Mouse (Mus musculus) spleen, postnatal 4 days (tissue): ENCODE data around the gene Tmem115.
A peak's percentile ranks its signal among the peaks of the same experiment; 100 is the strongest.
"Not testable (repeated sequence)": the region's sequence is repeated elsewhere in the genome, so short reads cannot be mapped to it uniquely, and the experiment has no call there.

ENCODE experiments used
- DNase-seq, 2 experiments: peaks; one replicate each; pipeline ENCODE4 v3.0.0; 2022; ENCODE audit warnings: low spot score in 2 of 2

The Tmem115 gene

DNA sequence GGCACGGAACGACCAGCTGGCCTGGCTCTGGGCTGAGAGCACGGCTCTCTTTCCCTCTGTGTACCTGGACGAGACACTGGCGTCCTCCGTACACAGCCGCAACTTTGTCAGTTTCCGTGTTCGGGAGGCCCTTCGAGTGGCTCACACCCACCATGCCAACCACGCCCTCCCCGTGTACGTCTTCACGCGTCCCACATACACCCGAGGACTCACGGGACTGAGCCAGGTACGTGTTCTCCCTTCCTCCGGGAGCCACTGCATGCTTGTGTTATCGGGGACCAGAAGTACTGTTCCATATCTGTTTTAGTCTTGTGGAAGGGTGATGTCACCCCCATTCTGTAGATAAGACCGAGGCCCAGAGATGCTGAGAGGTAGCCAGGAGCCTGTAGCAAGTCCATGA, 37.1 kb downstream of the Tmem115 start:
- DNase-seq, result no peak

DNA sequence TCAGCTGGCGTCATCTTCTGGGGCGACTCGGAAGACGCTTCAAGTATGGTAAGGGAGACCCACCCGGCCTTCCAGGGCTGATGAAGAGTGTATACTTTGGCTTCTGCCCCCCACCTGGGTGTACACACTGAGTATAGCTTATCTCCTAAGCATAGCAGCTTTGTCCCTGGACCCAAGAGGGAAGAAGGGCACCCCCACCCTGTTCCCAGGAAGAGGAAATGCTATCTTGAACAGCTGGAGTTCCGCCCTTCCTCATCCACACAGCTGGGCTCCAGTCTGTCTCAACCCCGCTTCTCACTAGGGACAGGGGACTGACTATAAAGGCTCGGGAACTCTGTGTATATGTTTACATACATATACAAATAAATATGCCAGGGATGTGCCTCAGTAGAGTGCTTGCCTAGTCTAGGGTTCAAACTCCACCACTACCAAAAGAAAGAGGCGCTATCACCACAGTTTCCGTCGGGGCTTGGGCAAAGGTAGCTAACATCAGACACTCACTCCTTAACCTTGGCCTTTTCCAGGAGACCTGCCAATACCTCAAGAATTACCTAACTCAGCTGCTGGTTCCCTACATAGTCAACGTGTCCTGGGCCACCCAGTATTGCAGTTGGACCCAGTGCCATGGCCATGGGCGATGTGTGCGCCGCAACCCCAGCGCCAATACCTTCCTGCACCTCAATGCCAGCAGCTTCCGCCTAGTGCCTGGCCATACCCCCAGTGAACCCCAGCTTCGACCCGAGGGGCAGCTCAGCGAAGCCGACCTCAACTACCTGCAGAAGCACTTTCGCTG, 38.0 kb downstream of the Tmem115 start:
- no peak for DNase-seq

DNA sequence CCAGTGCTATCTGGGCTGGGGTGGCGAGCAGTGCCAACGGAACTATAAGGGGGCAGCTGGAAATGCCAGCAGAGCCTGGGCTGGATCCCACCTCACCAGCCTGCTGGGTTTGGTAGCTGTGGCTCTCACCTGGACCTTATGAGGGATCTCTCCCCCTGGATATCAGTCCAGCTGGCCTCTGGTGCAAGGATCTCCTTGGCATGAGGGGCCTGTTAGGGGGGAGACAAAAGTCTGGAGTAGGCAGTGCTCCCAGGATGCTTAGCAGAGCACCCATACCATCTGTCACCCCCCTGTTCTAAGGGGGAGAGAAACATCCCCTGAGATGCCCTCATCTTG, 38.5 kb downstream of the Tmem115 start:
- no peak for DNase-seq

DNA sequence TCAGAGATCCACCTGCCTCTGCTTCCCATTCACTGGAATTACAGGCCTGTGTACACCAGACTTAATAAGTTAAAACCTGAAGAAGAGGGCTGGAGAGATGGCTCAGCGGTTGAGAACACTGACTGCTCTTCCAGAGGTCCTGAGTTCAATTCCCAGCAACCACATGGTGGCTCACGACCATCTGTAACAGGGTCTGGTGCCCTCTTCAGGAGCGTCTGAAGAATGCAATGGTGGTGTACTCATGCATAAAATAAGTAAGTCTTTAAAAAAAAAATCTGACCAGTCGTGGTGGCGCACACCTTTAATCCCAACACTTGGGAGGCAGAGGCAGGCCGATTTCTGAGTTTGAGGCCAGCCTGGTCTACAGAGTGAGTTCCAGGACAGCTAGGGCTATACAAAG, 40.0 kb downstream of the Tmem115 start:
- DNase-seq, result not testable (repeated sequence)

DNA sequence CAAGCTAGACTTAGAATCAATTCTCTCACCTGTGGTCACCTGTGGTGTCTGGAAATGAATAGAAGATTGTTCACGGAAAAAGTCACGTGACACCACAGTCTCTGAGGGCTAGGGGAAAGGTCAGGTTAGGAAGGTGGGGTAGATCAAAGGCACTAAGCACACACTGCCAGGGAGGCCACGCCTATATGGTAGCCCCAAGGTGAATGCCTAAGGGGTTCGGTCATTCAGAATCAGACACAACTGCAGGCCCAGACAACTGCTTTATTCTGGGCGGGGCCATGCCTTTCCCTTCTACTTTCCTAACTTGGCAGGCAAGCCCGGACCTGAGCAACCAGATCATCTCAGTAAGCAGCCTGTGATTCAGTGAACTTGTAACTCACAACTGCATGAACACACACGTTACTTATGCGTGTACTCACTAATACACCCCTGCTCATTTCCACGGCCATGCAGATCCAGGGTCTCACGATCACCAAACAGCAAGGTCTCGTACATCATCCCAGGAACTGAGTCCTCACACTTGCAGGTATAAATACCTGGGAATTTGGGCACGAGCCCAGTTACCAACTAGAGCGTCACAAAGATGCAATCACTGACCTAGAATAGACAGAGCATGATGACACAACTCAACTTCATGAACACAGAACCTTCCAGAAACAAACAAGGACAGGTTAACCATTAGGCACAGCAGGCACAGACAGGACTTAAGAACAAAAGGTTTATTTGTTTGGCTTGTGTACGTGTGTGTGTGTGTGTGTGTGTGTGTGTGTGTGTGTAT, 42.0 kb downstream of the Tmem115 start:
- no peak for DNase-seq

DNA sequence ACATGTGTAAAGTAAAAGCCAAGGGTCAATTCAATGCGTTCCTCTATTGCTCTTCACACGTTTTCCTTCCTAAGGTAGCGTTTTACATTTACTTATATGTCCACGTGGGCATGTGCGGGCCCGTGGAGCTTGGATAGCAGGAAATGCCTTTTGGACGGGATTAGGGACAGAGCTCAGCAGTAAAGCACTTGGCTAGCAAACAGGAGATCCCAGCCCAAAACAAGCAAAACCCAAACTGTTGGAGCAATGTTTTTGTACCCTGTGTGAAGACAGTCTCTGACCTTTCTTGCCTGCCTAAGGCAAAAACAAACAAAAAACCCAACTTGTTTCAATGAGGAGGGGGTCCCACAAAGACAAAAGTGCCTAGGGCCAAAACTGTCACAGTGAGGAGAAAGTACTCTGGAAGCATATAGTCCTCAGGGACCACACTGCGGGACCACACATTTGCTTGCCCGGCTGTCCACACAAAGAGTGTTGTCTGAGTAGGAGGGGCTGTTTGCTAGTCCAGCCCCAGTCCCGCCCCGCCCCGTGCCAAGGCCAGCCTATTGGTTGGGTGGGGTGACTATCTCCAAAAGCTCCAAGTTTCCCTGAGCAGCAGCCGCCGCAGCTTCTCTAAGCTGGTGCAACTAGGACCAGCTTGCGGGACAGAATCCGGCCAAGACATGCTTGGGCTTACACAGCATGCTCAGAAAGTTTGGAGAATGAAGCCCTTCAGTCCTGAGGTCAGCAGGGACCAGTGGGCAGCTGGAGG, 42.8 kb downstream of the Tmem115 start, which contains the start of gene Hyal1:
TSS of gene Hyal1 (plus strand) at position 571 of the 751 bp plus-strand sequence.
- DNase-seq, result peak; percentile 84 to 89

DNA sequence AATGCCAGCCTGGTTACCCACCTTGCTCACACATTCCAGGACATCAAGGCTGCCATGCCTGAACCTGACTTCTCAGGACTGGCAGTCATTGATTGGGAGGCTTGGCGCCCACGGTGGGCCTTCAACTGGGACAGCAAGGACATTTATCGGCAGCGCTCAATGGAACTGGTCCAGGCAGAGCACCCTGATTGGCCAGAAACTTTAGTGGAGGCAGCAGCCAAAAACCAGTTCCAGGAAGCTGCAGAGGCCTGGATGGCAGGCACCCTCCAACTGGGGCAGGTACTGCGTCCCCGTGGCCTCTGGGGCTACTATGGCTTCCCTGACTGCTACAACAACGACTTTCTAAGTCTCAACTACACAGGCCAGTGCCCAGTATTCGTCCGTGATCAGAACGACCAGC, 44.1 kb downstream of the Tmem115 start:
- no peak for DNase-seq

DNA sequence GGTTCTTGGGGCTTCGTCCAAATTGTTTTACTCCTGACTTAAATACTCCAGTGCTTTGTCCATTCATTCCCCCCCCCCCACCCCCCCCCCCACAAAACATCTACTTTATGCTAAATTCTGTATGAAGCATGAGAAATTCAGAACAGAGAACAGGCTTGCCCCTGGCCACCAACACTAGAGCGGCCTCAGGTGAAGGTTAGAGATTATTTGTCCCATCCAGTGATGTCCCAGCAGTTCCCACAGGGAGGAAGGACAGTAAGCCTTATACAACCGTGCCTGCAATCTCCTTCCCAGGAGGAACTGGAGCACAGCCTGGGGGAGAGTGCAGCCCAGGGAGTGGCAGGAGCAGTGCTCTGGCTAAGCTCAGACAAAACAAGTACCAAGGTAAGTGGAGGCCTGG, 44.8 kb downstream of the Tmem115 start, which contains the start of gene Naa80:
TSS of gene Naa80 (plus strand) at position 301 of the 400 bp plus-strand sequence.
- no peak for DNase-seq

DNA sequence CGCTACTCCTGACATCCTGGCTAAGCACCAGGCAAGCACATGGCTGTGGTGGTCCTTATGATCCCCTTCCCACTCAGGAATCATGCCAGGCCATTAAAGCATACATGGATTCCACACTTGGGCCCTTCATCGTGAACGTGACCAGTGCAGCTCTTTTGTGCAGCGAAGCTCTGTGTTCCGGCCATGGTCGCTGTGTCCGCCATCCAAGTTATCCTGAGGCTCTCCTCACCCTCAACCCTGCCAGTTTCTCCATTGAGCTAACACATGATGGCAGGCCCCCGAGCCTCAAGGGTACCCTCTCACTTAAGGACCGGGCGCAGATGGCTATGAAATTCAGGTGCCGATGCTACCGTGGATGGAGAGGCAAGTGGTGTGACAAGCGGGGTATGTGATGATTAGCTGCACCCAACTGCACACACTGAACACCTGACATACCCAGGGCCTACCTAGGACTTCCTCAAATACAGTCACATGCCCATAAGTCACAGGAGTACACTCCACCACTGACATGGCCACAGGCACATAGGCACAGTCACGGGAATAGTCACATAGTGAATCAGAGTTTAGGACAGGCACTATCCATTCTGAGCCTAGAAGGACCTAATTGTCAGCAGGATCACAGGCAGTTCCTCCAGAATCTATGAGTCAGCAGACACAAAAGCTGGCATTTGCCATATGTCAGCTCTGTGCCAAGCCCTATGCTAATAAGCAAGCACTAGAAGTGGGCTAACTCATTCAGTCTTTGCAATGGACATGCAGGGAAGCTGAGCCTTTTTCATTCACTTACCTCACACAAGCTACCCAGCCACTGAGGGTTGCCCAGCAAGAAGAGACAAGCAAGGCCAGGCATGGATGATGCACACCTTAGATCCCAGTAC, 45.5 kb downstream of the Tmem115 start:
- no peak for DNase-seq

DNA sequence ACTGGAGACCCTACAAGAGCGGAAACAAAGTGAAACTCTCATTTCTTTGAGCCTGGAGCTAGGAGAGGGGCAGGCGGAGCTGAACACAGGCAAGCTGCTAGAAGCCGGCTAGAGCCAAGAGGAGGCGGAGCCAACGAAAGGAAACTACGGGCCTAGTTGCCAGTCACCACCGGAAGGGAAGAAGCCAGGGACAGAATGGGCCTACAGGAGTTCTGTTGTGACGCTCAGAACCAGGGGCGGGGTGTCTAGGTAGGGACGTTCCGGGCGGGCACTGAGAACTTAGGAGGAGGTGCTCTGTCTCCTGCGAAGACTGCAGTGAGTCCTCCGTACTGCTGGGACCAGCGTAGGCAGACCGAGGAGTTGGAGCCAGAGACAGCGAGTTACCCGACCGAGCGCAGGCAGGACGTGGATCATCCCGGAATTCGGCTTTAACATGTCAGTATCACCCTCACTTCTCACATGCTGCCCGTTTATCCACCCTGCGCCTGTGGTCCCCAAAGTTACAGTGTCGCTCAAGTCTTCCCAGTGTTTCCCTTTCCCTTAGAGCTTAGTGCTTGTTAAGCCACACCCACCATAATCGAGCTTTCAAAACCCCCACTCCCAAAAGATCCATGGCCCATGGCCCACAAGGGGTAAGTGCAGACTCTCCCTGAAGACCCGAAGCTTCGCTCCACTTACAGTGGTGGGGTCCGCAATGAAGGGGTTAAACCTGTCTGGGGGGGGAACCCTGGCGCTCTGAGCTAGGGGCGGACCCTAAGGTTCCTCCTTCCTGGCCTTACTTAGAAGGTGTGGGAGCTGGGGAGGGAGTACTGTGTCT, 47.0 kb downstream of the Tmem115 start, which contains the start of gene Hyal3:
TSS of gene Hyal3 (plus strand) at position 318 of the 817 bp plus-strand sequence.
- DNase-seq, result peak; percentile 85 to 88

DNA sequence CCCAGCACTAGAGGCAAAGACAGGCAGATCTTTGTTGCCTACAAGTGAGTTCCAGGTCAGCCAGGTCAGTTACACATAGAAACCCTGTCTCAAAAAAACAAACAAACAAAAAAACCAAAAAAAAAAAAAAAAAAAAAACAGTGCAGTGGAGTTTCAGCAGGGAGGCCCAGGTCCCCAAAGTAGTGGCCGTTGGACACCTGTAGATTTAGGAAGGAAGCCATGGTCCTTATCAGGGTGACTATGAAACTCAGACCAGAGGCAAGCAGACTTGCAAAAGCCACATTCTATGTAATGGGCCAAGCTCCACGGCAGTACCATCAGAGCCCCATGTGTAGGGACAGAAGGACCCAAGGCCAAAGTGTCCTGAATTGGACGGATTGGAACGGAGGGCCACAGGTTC, 47.8 kb downstream of the Tmem115 start:
- DNase-seq, result no peak

DNA sequence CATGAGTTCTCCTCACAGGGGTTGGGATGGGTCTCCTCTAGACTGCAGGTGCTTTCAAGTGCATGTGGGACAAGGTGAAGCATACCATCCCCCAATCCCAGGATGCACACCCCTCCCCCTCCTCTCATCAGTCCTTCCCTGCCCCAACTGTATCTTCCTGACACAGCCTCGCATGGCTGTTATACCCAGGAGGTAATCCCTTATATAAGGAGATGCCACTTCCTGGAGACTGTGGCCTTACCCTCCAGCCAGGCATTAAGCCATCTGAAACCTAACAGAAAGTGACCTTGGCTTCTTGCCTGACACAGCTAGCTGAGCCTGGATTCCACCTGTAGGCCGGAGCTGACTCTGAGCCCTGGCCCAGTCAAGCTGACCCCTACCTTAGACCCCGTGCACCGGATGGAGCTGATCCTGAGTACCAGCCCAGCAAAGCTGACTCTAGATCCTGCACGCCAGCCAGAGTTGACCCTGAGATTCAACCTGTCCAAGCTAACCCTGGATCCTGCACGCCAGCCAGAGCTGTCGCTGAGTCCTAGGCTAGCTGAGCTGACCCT, 48.8 kb downstream of the Tmem115 start:
- no peak for DNase-seq

DNA sequence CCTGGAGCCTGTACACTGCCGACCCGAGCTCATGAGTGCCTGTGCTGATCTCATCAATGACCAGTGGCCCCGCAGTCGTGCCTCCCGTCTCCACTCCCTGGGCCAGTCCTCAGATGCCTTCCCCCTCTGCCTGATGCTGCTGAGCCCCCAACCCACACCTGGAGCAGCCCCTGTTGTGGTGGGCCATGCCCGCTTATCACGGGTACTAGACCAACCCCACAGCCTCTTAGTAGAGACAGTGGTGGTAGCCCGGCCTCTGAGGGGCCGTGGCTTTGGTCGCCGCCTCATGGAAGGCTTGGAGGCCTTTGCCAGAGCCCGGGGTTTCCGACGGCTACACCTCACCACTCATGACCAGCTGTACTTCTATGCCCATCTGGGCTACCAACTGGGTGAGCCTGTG, 49.4 kb downstream of the Tmem115 start:
- no peak for DNase-seq

DNA sequence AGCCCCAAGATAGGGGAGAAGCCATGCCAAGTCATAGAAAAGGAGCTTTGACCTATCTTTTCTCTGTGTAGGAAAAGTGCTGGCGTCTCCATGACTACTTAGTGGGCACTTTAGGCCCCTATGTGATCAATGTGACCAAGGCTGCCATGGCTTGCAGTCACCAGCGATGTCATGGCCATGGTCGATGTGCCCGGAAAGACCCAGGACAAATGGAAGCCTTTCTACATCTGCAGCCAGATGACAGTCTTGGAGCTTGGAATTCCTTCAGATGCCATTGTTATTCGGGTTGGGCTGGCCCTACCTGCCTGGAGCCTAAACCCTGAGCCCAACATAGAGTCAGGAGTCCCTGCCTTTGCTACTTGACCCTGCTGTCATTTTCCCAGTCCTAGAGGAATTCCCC, 52.8 kb downstream of the Tmem115 start:
- DNase-seq, result no peak

DNA sequence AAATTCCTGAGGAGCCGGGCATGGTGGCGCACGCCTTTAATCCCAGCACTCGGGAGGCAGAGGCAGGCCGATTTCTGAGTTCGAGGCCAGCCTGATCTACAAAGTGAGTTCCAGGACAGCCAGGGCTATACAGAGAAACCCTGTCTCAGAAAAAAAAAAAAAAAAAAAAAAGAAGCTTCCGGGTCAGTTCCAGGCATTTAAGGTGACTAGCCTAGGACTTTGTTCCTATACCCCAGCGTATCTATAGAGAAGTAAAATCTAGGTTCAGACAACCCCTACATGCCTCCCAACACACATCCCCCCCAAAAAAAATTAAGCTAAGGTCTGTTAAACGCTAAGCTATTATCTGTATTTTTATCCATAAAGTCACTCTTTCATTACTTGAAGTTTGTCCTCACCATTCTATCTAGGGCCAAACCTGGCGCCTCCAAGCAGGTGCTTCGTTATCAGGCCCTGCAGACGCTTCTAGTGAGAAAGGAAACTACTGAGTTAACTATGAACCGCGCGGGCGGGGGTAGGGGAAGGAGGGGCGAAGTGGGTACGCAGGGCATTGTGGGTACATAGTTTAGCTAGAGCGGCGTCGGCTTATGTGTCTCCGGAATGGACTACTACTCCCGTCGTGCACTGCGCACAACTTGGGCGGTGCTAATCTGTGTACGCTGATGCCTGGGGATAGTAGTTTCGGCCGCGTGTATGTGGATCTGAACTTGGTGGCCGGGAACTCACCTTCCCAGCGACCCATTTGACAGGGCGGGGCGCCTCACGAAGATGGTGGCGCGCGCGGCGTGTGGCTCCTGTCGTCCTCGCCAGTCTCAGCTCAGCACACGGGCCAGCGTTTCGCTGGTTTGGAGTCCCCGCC, 53.5 kb downstream of the Tmem115 start, which contains the start of gene Ifrd2:
TSS of gene Ifrd2 (plus strand) at position 669 of the 859 bp plus-strand sequence.
- peak; percentile 97 to 98 for DNase-seq

DNA sequence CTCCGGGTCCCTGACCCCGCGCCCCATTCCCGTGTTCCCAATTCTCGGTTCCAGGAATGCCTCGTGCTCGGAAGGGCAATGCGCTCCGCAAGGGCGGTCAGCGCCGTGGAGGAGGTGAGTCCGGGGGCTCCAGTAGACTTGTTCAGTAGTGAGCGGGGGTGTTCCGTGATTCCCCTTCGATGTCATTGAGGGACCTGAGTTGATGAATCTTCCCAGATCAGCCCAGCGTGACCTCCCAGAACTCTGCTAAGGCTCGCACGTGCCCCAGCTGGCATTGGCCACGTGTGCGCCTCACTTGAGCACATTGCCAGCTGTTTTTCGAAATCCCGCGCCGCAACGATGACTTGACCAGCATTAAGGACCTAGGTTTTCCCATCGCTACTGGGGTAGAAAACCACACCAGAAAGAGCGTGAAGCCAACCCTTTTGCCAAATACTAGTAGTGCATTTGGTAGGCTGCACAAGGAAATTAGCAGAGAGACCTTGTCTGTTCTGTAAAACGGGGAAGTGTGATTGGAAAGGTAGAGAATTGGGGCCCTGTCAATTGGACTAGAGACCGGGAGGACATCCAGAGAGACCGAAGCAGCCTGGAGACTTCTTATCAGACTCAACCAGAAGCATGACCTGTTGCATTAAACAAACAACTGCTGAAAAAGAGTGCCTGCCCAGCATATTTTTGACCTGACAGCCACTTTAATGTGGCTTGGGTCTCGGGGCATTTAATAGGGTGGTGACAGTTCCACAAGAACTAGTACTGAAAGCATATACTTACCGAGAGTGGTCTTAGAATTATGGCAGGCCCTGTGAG, 54.3 kb downstream of the Tmem115 start:
- peak in 1 of 2 experiments; percentile 59 for DNase-seq
